Mouse (Mus musculus) brain, embryonic 14.5 days (tissue): ENCODE data around the gene Rnf166. TPM values are rescaled to one million over a fixed set of nuclear protein-coding genes. Genes with fewer than 3 reads are reported as not detected.
A peak's percentile ranks its signal among the peaks of the same experiment; 100 is the strongest.

Source experiments
- DNase-seq: peaks from one replicate; pipeline ENCODE4 v3.0.0-alpha.2; 2011; ENCODE audit warnings: low read depth
- CTCF ChIP-seq: fragments of 200-500 bp; IDR thresholded peaks from 2 replicates; pipeline ENCODE4 v1.5.1; 2012; ENCODE audit warnings: inconsistent platforms, mild to moderate bottlenecking, moderate library complexity, borderline replicate concordance; ENCODE audit not compliant: insufficient read depth, insufficient read length; ENCODE audit errors: extremely low read depth
- POLR2A ChIP-seq: fragments of 200-500 bp; IDR thresholded peaks from 2 replicates; pipeline ENCODE4 v1.6.1; 2012; ENCODE audit warnings: mild to moderate bottlenecking, inconsistent platforms, borderline replicate concordance; ENCODE audit not compliant: poor library complexity, insufficient read depth, insufficient read length, severe bottlenecking; ENCODE audit errors: extremely low read depth
- polyA plus RNA-seq: library from polyadenylated mRNA; depleted of rRNA; stranded (reverse); fragments of >200 nt; gene quantifications from 2 replicates; pipeline ENCODE4 v1.2.3, GENCODE M21; 2012; rRNA removed

The Rnf166 gene
- polyA plus RNA-seq: 59.5 and 80.9 TPM in 2 replicates

- DNase-seq: peak; percentile 96
- TF ChIP-seq CTCF: no peak
- peak; percentile 97 for TF ChIP-seq POLR2A
These were observed at the start of gene Rnf166, which contains the start of gene Ctu2 for GRCm38 (mm10) chr8:122475580-122476320. Gene Rnf166 (minus strand): TSS chr8:122476064. Gene Ctu2 (plus strand): TSS chr8:122476143.

DNA sequence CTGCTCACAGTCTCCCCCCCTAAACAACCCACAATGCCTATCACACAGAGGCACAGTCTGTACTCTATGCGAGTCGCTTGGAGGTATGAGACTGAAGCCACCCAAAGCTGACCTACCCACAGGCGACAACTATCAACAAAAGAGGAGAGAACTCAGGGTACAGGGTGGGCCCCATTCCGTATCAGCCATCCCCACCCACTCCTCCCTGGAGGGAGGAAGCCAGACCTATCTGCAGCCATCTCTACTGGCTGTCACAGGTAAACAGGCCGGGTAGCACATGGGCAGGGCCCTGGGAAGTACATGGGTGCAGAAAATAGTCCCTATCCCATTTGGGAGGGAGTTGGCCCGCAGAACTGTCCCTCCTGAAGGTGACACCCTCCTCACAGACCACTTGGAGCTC lies 49.1 kb upstream of the Rnf166 start:
- DNase-seq: no peak
- TF ChIP-seq POLR2A (no peak), CTCF (no peak)

GRCm38 (mm10) chr8:122524506-122524905 lies 48.6 kb upstream of the Rnf166 start:
- DNase-seq: no peak
- TF ChIP-seq CTCF: no peak
- no peak for TF ChIP-seq POLR2A

- DNase-seq: peak; percentile 90
- TF ChIP-seq POLR2A (no peak), CTCF (no peak)
These were observed 47.9 kb upstream of the Rnf166 start for GRCm38 (mm10) chr8:122523652-122524360.

DNA sequence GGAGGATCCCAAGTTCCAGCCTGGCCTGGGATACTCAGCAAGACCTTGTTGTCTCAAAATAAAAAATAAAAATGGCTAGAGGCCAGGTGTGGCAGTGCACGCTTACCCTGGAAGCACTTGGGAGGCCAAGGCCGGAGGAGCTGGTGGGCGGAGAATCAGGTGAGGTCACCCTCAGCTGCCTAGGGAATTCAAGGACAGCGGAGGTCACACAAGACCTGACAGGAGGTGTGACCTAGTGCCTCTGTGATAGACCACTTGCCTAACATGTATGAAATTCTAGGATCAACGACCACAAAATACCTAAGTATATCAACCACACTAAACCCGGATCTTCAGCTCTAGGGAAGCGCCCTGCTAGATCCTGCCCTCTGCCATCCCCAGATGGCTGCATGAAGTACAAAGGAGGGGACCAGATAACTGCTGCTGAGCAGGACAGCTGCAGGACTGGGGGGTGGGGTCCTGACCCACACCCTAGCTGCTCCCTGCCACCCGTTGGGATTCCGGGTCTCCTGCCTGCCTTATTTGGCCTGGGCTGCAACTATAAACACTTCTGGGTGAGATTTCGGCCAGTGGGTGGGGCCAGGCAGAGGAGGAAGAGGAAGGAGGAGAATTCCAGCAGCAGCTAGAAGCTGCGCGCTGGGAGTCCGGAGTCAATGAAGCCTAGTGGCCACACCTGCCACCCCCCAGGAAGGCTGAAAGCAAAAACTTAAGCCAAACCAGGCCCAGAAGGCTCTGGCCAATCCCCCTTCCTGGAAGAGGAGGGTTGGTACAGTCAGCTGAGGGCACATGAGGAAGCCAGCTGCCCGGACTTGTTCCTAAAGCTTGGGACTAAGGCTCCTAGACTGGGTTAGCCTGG lies 47.2 kb upstream of the Rnf166 start:
- no peak for TF ChIP-seq POLR2A
- TF ChIP-seq CTCF: no peak
- DNase-seq: no peak

DNA sequence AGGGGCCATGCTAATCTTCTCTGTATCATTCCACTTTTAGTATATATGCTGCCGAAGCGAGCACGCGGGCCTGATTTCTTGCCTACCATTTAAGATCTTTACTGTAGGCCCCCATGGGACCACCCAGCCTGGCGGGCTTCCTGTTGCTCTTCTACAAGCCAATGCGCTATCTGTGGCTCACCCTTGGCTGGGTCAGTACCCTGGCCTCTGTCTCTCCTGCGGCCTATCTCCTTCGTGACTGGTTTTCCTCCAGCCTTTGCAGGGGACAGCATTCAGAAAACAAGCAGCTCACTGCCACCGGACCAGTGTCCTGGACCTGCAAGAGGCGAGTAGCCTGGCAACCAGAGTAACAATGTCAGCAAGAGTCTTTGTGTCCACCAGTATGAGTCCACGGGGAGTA lies 44.7 kb upstream of the Rnf166 start:
- TF ChIP-seq POLR2A: no peak
- no peak for DNase-seq

- TF ChIP-seq CTCF (no peak), POLR2A (no peak)
These were observed 41.8 kb upstream of the Rnf166 start for GRCm38 (mm10) chr8:122517541-122518190.

DNA sequence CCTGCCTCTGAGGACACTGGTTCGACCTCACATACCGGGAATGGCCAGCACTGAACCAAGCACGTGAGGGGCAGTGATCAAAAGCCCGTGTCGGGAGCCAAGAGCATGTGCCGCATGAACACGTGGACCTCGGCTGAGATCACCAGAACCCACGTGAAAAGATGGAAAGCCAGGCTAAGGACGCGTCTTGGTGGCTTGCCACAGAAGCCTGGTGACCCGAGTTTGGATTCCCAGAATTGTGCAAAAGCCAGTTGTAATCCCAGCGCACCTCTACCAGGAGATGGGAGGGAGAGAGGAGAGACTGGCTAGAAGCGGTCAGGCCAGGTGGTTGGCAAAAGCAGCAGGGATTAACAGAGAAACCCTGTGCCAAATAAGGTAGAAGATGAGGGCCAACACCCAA lies 39.8 kb upstream of the Rnf166 start:
- TF ChIP-seq POLR2A (no peak), CTCF (no peak)
- DNase-seq: no peak

More at GRCm38 (mm10) chr8:122517541-122518190, 41.8 kb upstream of the Rnf166 start:
- peak; percentile 15 for DNase-seq

GRCm38 (mm10) chr8:122512392-122512791 lies 36.5 kb upstream of the Rnf166 start:
- DNase-seq: no peak
- no peak for TF ChIP-seq POLR2A
- TF ChIP-seq CTCF: no peak

- DNase-seq: no peak
- TF ChIP-seq CTCF: no peak
- no peak for TF ChIP-seq POLR2A
These were observed 35.7 kb upstream of the Rnf166 start for GRCm38 (mm10) chr8:122511552-122511951.
